Mouse (Mus musculus) G1E (cell line): Measurements from ENCODE around the gene Cyp27a1. TPM values are rescaled to one million over a fixed set of nuclear protein-coding genes. Genes with fewer than 3 reads are reported as not detected.

ENCODE experiments used
- ATAC-seq: 2 replicates; pipeline ENCODE4 v1.8.0; 2016; ENCODE audit warnings: mild to moderate bottlenecking; ENCODE audit not compliant: insufficient number of reproducible peaks, poor library complexity, low FRiP score, severe bottlenecking; ENCODE audit errors: extremely low read depth
- DNase-seq: peaks from one replicate; pipeline ENCODE4 v3.0.0; 2012; ENCODE audit warnings: low spot score
- H3K27me3 ChIP-seq: 2 replicates; pipeline ENCODE4 v1.6.1; 2012; ENCODE audit warnings: mild to moderate bottlenecking, low read length, inconsistent platforms; ENCODE audit not compliant: insufficient read depth
- H3K36me3 ChIP-seq: replicated peaks from 2 replicates; pipeline ENCODE3; 2012; ENCODE audit warnings: mild to moderate bottlenecking, inconsistent platforms
- H3K4me1 ChIP-seq: 2 replicates; pipeline ENCODE4 v1.6.1; 2012; ENCODE audit warnings: low read depth, low read length, inconsistent platforms, mixed read lengths; ENCODE audit not compliant: insufficient read depth
- H3K4me3 ChIP-seq: 2 replicates; pipeline ENCODE4 v1.5.1; 2012; ENCODE audit warnings: low read depth, mild to moderate bottlenecking, inconsistent platforms, low read length, moderate library complexity, mixed read lengths
- H3K9me3 ChIP-seq: replicated peaks from 2 replicates; pipeline ENCODE4 v1.6.1; 2012; ENCODE audit warnings: inconsistent platforms
- CTCF ChIP-seq: IDR thresholded peaks from 2 replicates; pipeline ENCODE4 v1.5.1; 2012; ENCODE audit warnings: low read depth, low read length, inconsistent platforms, mixed read lengths
- GATA1 ChIP-seq: IDR thresholded peaks from 2 replicates; pipeline ENCODE4 v1.6.1; 2012; ENCODE audit warnings: borderline replicate concordance, low read length, inconsistent platforms, mixed read lengths
- GATA2 ChIP-seq: IDR thresholded peaks from 2 replicates; pipeline ENCODE4 v1.6.1; 2012; ENCODE audit warnings: low read depth, low read length, inconsistent platforms, borderline replicate concordance
- POLR2AphosphoS5 ChIP-seq: IDR thresholded peaks from 2 replicates; pipeline ENCODE4 v1.6.1; 2012; ENCODE audit warnings: low read depth, low read length, inconsistent platforms; ENCODE audit not compliant: insufficient replicate concordance
- TAL1 ChIP-seq: conservative IDR thresholded peaks from 2 replicates; pipeline ENCODE4 v1.6.1; 2012; ENCODE audit warnings: low read depth, low read length, inconsistent platforms, mixed read lengths
- polyA plus RNA-seq: library from polyadenylated mRNA; stranded (reverse); fragments of >175 nt; gene quantifications from 2 replicates; pipeline ENCODE4 v1.2.3, GENCODE M21; 2012
- total RNA-seq, 2 experiments: library from RNA; stranded (forward) in 1 of 2; stranded (reverse) in 1 of 2; fragments of 200-1000 nt in 1 of 2; fragments of >200 nt in 1 of 2; fragmentation: Nextera tagmentation in 1 of 2; gene quantifications; 2 replicates each; pipeline ENCODE4 v1.2.3; 2014 to 2017

Gene Cyp27a1
- total and polyA plus RNA-seq, 3 experiments = 0.55 TPM; not detected in 2

GRCm38 (mm10) chr1:74704156-74704555 is 9.2 kb upstream of the Cyp27a1 start:
- no peak for ATAC-seq

GRCm38 (mm10) chr1:74705016-74705415 is 8.4 kb upstream of the Cyp27a1 start:
- Histone ChIP-seq H3K27me3 (peaks cover 7% of the 10 kb centered on the region), H3K4me1 (no peaks in the 10 kb centered on the region), H3K36me3 (peaks cover 30% of the 10 kb centered on the region), H3K4me3 (no peak overlapping the region), H3K9me3 (no peaks in the 10 kb centered on the region)
- TF ChIP-seq POLR2AphosphoS5 = no peak
- no peak for TF ChIP-seq GATA2
- TF ChIP-seq TAL1 = no peak
- TF ChIP-seq GATA1 = no peak
- no peak for TF ChIP-seq CTCF
- no peak for DNase-seq
- ATAC-seq = no peak

More at GRCm38 (mm10) chr1:74704156-74704555, 9.2 kb upstream of the Cyp27a1 start:
- H3K36me3 ChIP-seq = peaks cover 37% of the 10 kb centered on the region
- H3K9me3 ChIP-seq = no peaks in the 10 kb centered on the region
- H3K27me3 ChIP-seq = peaks cover 3% of the 10 kb centered on the region; the same call in 1 of the 2 replicates
- no peak overlapping the region for H3K4me3 ChIP-seq
- DNase-seq = no peak
- TF ChIP-seq CTCF = no peak
- no peak for TF ChIP-seq GATA1
- no peak for TF ChIP-seq GATA2
- no peak for TF ChIP-seq POLR2AphosphoS5
- no peak for TF ChIP-seq TAL1
- H3K4me1 ChIP-seq = no peaks in the 10 kb centered on the region

DNA sequence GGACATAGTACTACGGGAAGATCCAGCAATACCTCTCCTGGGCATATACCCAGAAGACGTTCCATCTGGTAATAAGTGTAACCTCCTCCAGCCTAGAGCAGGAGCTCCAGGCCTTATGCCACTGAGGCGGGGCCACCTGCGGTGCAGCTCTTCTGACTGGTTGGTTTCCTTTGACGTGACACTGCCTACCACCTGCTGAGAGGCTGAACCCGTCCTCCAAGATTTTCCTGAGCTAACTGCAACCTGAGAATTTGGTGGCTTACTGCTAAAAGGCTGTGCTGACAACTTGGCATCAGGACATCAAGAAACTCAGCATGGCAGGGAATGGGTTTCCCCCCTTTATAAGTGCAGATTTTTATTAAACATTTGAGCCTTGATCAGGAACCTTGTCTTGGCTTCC is 3.8 kb upstream of the Cyp27a1 start:
- peaks cover 23% of the 10 kb centered on the region for H3K27me3 ChIP-seq
- DNase-seq = no peak
- no peak for ATAC-seq

GRCm38 (mm10) chr1:74712046-74712445 is 1.3 kb upstream of the Cyp27a1 start:
- no peak for DNase-seq
- no peak for ATAC-seq
- no peak overlapping the region for H3K4me3 ChIP-seq

More for the DNA sequence above, 3.8 kb upstream of the Cyp27a1 start:
- H3K4me3 ChIP-seq = no peak overlapping the region
- no peaks in the 10 kb centered on the region for H3K4me1 ChIP-seq
- no peaks in the 10 kb centered on the region for H3K36me3 ChIP-seq
- TF ChIP-seq POLR2AphosphoS5 (no peak), GATA2 (no peak), CTCF (no peak), GATA1 (no peak), TAL1 (no peak)
- H3K9me3 ChIP-seq = no peaks in the 10 kb centered on the region

DNA sequence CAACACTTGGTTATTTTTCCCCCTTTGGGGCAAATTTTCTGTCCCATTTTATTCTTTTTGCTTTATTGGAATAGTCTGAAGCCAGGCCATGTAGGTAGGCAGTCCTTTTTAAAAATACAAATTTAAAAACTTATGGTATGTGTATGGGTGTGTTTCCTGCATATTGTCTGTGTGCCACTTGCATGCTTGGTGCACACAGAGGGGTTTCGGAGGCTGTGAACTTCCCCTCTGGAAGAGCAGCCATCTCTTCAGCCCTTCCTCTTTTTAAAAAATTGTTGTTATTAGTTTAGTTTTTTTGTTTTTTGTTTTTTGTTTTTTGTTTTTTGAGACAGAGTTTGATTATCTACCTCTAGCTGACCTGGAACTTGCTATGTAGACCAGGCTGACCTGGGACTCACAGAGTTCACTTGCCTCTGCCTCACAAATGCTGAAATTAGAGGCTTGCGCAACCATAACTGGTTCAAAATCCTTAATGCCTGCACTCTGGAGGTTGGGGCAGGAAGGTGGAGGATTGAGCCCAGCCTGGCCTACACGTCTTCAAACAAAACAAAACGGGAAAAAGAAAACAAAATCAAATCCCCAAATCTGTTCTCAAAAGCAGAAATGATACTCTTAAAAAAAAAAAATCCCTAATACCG is 794 bp upstream of the Cyp27a1 start:
- ATAC-seq = no peak
- H3K4me1 ChIP-seq = no peaks in the 10 kb centered on the region; the same call in 1 of the 2 replicates
- no peak for TF ChIP-seq GATA2
- no peak for TF ChIP-seq GATA1
- TF ChIP-seq TAL1 = no peak
- TF ChIP-seq POLR2AphosphoS5 = no peak
- no peak for TF ChIP-seq CTCF
- H3K36me3 ChIP-seq = no peaks in the 10 kb centered on the region
- H3K4me3 ChIP-seq = no peak overlapping the region
- H3K9me3 ChIP-seq = no peaks in the 10 kb centered on the region
- H3K27me3 ChIP-seq = peaks cover 25% of the 10 kb centered on the region
- no peak for DNase-seq

More at GRCm38 (mm10) chr1:74712046-74712445, 1.3 kb upstream of the Cyp27a1 start:
- H3K9me3 ChIP-seq = no peaks in the 10 kb centered on the region
- no peaks in the 10 kb centered on the region; the same call in 1 of the 2 replicates for H3K4me1 ChIP-seq
- H3K27me3 ChIP-seq = peaks cover 25% of the 10 kb centered on the region
- TF ChIP-seq TAL1 = no peak
- TF ChIP-seq POLR2AphosphoS5 = no peak
- TF ChIP-seq CTCF = no peak
- no peak for TF ChIP-seq GATA2
- no peak for TF ChIP-seq GATA1
- no peaks in the 10 kb centered on the region for H3K36me3 ChIP-seq

DNA sequence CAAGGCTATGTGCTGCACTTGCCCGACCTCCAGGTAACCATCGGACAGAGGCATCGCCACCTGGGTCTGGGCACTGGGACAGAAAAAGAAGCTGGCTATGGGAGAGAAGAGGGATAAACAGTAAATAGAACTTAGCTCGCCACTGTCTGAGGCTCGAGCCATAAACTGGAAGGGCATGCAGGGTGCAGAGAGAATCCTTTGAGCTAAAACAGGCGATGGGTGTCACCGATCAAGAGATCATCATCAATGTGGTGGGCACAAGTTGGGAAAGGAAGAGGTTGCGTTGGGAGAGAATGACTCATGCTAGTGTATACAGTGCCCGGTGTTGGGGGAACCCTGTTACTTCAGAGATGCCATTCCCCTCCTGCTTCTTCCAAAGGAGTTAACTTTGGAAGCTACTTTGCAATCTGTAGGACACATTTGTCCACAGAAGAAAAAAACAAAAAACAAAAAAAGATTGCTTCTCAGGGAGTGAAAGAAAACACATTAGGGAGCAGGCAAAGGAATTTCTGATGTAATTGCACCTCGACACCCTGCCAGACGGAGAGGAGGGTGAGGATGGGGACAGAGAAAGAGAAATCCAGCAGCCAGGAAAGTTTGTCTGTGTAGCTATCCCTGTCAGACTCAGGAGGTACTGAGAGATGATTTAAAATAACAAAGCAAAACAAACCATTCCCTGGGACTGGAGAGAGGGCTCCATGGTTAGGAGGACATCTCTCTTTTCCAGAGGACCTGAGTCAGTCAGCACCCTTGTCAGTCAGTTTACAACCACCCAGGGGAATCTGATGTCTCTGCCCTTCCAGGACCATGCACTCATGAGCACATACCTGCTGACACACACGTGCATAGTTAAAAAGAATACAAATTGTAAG is 721 bp downstream of the Cyp27a1 start:
- DNase-seq = no peak
- ATAC-seq = no peak
- no peak overlapping the region for H3K4me3 ChIP-seq
- H3K27me3 ChIP-seq = peaks cover 27% of the 10 kb centered on the region
- no peaks in the 10 kb centered on the region for H3K9me3 ChIP-seq
- no peaks in the 10 kb centered on the region; the same call in 1 of the 2 replicates for H3K4me1 ChIP-seq
- TF ChIP-seq TAL1 (no peak), GATA1 (no peak), CTCF (no peak), GATA2 (no peak), POLR2AphosphoS5 (no peak)
- no peaks in the 10 kb centered on the region for H3K36me3 ChIP-seq
